Mouse (Mus musculus) limb, embryonic 10.5 days (tissue): ENCODE data around the gene Alg1. TPM values are rescaled to one million over a fixed set of nuclear protein-coding genes. Genes with fewer than 3 reads are reported as not detected.

ENCODE experiments used
- microRNA-seq: library from miRNA; unstranded; fragments of <30 nt; microRNA quantifications from one replicate; pipeline ENCODE4, GENCODE M21; 2017
- polyA plus RNA-seq: library from polyadenylated mRNA; unstranded; fragments of >200 nt; fragmentation: Nextera tagmentation; extraction: Ambion mirVana; gene quantifications from 2 replicates; pipeline ENCODE4 v1.2.1, GENCODE M21; 2016

Gene Alg1
- polyA plus RNA-seq, 1 experiment from 2014 or later: 29.9 TPM

Small RNA genes within 50 kb of the gene (microRNA-seq; reads per million reads assigned to microRNA genes)
- gene Gm23689: not detected
- gene Gm26095: not detected
- gene Mir6364: not detected

Other genes starting within 250 kb of the Alg1 start
- not detected in 2 replicates for gene Sept12, start 235.8 kb upstream of the Alg1 start, polyA plus RNA-seq
- 1.6 and 2.2 TPM in 2 replicates for gene Smim22, start 226.3 kb upstream of the Alg1 start, polyA plus RNA-seq
- gene Rogdi, start 220.1 kb upstream of the Alg1 start, polyA plus RNA-seq: 56.9 and 70.7 TPM in 2 replicates
- gene Glyr1, start 183.8 kb upstream of the Alg1 start, polyA plus RNA-seq: 191 and 204 TPM in 2 replicates
- 19.1 and 22.7 TPM in 2 replicates for gene Ubn1, start 183.6 kb upstream of the Alg1 start, polyA plus RNA-seq
- gene Ppl, start 101.2 kb upstream of the Alg1 start, polyA plus RNA-seq: 2.3 and 3.0 TPM in 2 replicates
- gene Sec14l5, start 86.5 kb upstream of the Alg1 start, polyA plus RNA-seq: 0.04 TPM in 1 of 2 replicates, not detected in the other
- gene Nagpa, start 29.6 kb upstream of the Alg1 start, polyA plus RNA-seq: 16.9 and 19.5 TPM in 2 replicates
- gene AU021092, start 11.3 kb upstream of the Alg1 start, polyA plus RNA-seq: 0.60 and 1.4 TPM in 2 replicates
- 18.2 and 19.4 TPM in 2 replicates for gene Eef2kmt, start 22.4 kb downstream of the Alg1 start, polyA plus RNA-seq